Mouse (Mus musculus) megakaryocyte, embryonic 14.5 days (primary cell): ENCODE measurements around the gene Igfbp3. TPM values are rescaled to one million over a fixed set of nuclear protein-coding genes. Genes with fewer than 3 reads are reported as not detected.

Experiments used
- H3K27me3 ChIP-seq: replicated peaks from 2 replicates; pipeline ENCODE3; 2012; ENCODE audit warnings: inconsistent platforms
- H3K36me3 ChIP-seq: replicated peaks from 2 replicates; pipeline ENCODE3; 2012; ENCODE audit warnings: low read length, inconsistent platforms, mixed read lengths
- H3K4me1 ChIP-seq: 2 replicates; pipeline ENCODE4 v1.6.1; 2012; ENCODE audit warnings: inconsistent platforms
- H3K4me3 ChIP-seq: replicated peaks from 2 replicates; pipeline ENCODE3; 2012; ENCODE audit warnings: moderate library complexity, mild to moderate bottlenecking, inconsistent platforms
- H3K9me3 ChIP-seq: 2 replicates; pipeline ENCODE4 v1.6.1; 2012; ENCODE audit warnings: inconsistent platforms
- FLI1 ChIP-seq: IDR thresholded peaks from 2 replicates; pipeline ENCODE4 v1.6.1; 2012; ENCODE audit warnings: low read length, inconsistent platforms, mixed read lengths
- GATA1 ChIP-seq: IDR thresholded peaks from 3 replicates; pipeline ENCODE4 v1.6.1; 2012; ENCODE audit warnings: mixed read lengths, low read length, inconsistent platforms, borderline replicate concordance
- polyA plus RNA-seq: library from polyadenylated mRNA; stranded (reverse); fragments of >175 nt; gene quantifications from 2 replicates; pipeline ENCODE4 v1.2.3, GENCODE M21; 2012; ENCODE audit warnings: low replicate concordance; ENCODE audit not compliant: insufficient read depth

The Igfbp3 gene
- polyA plus RNA-seq, 1 experiment = 0.17 TPM

DNA sequence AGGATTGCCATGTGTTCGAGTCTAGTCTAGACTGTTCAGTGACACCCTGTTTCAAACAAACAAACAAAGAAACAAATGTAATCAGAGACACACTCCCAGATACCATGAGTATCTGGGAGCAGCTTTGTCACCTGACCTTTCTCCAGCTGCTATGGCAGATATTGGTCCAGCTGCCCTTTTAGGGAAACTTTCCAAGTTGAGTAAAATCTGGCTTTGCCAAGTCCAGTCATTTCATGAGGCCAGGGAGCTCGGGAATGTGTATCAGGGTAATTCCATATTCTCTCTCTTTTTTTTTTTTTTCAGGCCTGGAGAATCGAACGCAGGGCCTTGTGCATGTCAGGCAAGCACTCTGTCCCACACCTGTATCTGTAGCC is 18.4 kb downstream of the Igfbp3 start:
- no peaks in the 10 kb centered on the region for H3K36me3 ChIP-seq
- H3K27me3 ChIP-seq = no peaks in the 10 kb centered on the region
- no peaks in the 10 kb centered on the region for H3K4me1 ChIP-seq
- TF ChIP-seq GATA1 = no peak
- TF ChIP-seq FLI1 = no peak
- no peak overlapping the region for H3K4me3 ChIP-seq
- peaks cover 14% of the 10 kb centered on the region for H3K9me3 ChIP-seq

DNA sequence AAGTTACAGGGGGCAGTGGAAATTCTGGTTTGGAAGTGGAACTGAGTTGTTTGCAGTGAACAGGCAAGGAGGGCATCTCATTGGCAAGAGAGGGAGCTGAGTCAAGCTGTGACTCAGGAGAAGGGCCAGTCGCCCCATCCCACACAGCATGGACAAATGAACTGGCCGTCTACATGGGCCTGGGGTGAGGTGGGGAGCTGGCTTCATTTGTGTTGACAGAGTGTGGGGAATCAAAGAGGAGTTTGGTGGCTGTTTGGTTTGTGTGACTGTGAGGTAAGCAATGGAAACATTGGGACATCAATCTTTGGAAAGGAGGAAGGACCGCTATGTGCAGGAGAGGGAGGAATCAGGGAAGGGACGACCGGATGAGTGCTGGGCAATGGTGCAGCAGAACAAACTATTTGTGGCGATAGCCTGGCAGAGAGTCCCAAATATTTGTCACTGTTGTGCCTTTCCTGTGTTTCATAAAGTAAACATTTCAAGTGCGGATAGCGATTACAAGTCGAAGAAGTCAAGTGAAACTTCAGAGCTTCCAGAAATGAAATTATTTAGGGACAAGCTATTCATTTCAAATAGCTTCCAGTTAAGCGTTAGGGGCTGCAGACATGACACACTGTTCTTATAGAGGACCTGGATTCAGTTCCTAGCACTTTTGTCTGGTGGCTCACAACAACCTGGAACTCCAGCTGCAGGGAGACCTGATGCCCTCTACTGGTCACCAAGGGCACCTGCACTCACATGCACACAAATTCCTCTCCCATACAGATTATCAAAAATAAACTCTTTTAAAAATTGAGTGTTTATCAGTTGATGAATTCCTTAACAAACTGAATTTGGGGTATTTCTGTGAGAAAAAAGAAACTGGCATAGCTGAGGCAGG is 19.1 kb downstream of the Igfbp3 start:
- Histone ChIP-seq H3K36me3 (no peaks in the 10 kb centered on the region), H3K9me3 (peaks cover 14% of the 10 kb centered on the region), H3K27me3 (no peaks in the 10 kb centered on the region), H3K4me3 (no peak overlapping the region), H3K4me1 (no peaks in the 10 kb centered on the region)
- TF ChIP-seq GATA1 (no peak), FLI1 (no peak)

DNA sequence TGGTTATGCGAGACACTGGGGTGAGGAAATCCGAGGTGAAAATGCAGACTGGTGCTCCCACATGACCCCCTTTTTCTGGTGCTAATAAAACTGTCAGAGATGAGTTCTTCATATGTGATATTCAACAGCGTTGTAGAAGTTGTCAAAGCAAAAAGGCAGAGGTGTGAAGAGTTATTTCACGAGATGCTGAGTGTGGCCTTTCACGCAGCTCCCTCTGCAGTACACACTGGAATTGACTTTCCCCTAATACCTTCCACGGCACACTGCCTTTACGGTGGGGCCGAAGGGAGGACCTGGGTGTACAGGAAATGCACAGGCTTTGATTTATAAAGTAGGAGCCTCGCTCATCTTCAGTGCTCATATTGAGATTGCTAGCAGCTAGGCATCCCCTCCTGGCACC is 20.6 kb downstream of the Igfbp3 start:
- Histone ChIP-seq H3K27me3 (no peaks in the 10 kb centered on the region), H3K9me3 (peaks cover 14% of the 10 kb centered on the region), H3K4me3 (no peak overlapping the region), H3K4me1 (no peaks in the 10 kb centered on the region), H3K36me3 (no peaks in the 10 kb centered on the region)
- no peak for TF ChIP-seq GATA1

DNA sequence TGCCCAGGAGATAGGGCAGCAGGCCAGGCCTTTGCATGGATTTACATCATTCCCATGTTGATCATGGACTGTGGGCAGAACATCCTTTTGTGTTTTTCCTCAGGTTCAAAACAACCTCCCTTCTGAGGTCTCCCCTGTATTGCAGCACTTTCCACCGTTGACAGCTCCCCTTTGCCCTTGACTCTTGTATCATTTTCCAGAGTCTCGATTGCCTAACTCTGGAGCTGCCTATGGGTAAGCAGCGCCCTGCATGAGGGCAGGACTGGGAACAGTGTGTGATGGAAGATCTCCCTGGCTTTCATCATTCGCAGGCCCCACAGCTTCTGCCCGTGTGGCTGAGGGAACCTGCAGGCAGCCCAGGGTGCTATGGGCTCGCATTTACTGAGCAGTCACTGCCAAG is 21.0 kb downstream of the Igfbp3 start:
- TF ChIP-seq FLI1 (no peak), GATA1 (no peak)
- no peak overlapping the region for H3K4me3 ChIP-seq
- H3K27me3 ChIP-seq = no peaks in the 10 kb centered on the region
- no peaks in the 10 kb centered on the region for H3K4me1 ChIP-seq
- peaks cover 11% of the 10 kb centered on the region for H3K9me3 ChIP-seq
- no peaks in the 10 kb centered on the region for H3K36me3 ChIP-seq

DNA sequence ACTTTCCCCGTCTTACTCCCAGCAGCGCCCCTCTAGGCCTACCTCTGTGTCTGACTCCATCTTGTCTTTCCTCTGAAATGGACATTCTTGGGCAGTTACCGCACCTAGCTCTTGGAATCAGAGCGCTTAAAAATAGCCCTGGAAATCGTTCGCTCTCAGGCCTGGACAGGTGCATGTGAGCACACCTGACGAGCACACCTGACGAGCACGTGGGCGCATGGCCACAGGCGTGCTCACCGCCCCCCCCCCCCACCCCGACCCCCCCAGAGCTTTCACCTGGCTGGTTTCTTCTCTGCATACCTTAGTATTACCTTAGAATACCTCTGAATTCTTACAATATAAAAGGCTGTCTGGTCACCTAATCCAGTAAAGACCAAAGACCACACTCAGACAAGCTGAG is 25.3 kb downstream of the Igfbp3 start, which contains the start of gene Gm11985:
Gene Gm11985 (minus strand): TSS at position 101 of the 400 bp plus-strand sequence.
- no peaks in the 10 kb centered on the region for H3K27me3 ChIP-seq
- TF ChIP-seq FLI1 (no peak), GATA1 (no peak)

DNA sequence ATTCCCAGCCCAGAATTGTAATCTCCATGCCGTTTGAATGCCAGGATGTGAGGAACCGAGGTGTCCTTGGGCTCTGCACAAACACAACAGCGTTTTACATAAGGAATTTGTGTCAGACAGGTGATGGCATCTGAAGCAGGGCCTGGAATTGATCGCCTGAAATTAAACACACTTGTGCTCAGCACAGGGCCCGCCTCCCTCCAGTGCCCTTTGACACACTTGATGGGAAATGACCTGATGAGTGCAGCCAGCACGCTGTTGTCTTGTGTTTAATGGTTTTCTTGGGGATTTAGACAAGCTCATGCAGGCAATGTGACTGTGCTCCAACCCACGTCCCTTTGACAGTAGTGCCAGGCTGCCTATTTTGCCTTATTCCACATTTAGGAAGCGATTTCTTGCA is 26.3 kb downstream of the Igfbp3 start:
- no peak for TF ChIP-seq GATA1
- TF ChIP-seq FLI1 = no peak
- H3K27me3 ChIP-seq = no peaks in the 10 kb centered on the region
- H3K9me3 ChIP-seq = no peaks in the 10 kb centered on the region
- no peaks in the 10 kb centered on the region for H3K36me3 ChIP-seq
- H3K4me3 ChIP-seq = no peak overlapping the region
- H3K4me1 ChIP-seq = no peaks in the 10 kb centered on the region

More for the DNA sequence above, 25.3 kb downstream of the Igfbp3 start, which contains the start of gene Gm11985:
- H3K9me3 ChIP-seq = no peaks in the 10 kb centered on the region
- H3K4me1 ChIP-seq = no peaks in the 10 kb centered on the region
- no peak within 1 kb of the TSS for H3K4me3 ChIP-seq
- no peaks in the 10 kb centered on the region for H3K36me3 ChIP-seq

DNA sequence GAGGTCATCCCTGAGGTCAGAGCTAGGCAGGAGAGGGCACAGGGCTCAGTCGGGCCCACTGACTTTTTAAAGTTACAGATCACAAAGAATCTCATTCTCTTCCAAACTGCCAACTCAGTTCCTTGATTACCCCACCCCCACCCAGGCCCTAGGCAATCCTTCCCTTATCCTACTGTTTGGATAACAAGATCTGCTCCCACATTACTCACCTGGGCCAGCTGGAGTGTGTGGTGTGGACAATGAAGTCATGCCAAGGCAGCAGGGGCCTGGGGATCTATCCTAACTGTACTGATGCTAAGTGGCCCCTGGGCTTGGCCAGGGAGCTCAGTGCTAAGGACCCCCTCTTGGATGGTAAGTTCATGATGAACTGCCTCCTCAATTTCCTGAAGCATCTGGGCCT is 29.3 kb downstream of the Igfbp3 start:
- no peak for TF ChIP-seq GATA1
- no peak for TF ChIP-seq FLI1
- H3K27me3 ChIP-seq = no peaks in the 10 kb centered on the region
- no peaks in the 10 kb centered on the region for H3K4me1 ChIP-seq
- no peak overlapping the region for H3K4me3 ChIP-seq
- no peaks in the 10 kb centered on the region for H3K36me3 ChIP-seq
- no peaks in the 10 kb centered on the region for H3K9me3 ChIP-seq

DNA sequence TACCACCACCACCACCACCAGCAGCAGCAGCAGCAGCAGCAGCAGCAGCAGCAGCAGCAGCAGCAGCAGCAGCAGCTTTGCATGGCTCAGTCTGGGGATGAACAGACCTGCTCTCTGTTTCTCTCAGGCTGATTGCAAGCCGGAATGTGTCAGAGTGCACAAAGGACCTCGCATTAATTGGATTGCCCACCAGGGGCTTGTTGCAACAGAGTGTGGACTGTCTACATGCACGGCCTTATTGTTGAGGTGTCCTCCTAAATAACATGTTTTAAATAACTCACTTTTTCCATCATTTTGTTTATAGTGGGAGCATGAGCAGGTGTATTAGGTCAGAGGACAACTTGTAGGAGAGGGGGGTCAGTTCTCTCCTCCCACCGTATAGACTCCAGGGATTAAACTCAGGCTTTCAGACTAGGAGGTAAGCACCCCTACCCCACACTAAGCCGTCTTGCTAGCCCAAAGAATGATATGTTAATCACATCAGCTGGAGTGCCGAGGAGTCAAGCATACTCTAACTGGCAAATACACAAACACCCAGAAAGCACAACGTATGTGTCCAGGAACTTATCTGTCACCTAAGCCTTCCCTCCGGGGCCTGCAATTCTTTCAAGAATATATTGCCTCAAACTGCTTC is 31.2 kb downstream of the Igfbp3 start:
- TF ChIP-seq FLI1 (no peak), GATA1 (no peak)
- no peaks in the 10 kb centered on the region for H3K27me3 ChIP-seq
- H3K4me1 ChIP-seq = no peaks in the 10 kb centered on the region

DNA sequence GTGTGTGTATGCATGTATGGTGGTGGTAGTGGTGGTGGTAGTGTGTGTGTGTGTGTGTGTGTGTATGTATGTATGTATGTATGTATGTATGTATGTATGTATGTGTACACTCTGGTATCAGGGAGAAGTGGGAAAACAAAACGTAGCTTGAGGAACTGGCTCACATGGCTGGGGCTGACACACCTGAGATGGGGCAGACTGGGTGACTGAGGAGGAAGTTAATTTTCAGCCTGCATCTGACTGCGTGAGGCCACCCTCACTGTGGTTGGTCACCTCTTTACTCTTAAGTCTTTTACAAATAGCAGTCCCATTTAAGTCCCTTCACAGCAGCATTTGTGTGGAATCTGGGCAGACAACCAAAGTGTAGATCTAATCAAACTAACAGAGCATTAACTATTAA is 34.4 kb downstream of the Igfbp3 start:
- H3K9me3 ChIP-seq = 0 out of 2 replicates have a peak, but pooled peaks cover 9% of the 10 kb centered on the region
- H3K4me1 ChIP-seq = no peaks in the 10 kb centered on the region
- H3K4me3 ChIP-seq = no peak overlapping the region
- no peak for TF ChIP-seq FLI1
- no peak for TF ChIP-seq GATA1
- H3K27me3 ChIP-seq = no peaks in the 10 kb centered on the region
- H3K36me3 ChIP-seq = no peaks in the 10 kb centered on the region

More for the DNA sequence above, 31.2 kb downstream of the Igfbp3 start:
- Histone ChIP-seq H3K9me3 (0 out of 2 replicates have a peak, but pooled peaks cover 2% of the 10 kb centered on the region), H3K36me3 (no peaks in the 10 kb centered on the region), H3K4me3 (no peak overlapping the region)

DNA sequence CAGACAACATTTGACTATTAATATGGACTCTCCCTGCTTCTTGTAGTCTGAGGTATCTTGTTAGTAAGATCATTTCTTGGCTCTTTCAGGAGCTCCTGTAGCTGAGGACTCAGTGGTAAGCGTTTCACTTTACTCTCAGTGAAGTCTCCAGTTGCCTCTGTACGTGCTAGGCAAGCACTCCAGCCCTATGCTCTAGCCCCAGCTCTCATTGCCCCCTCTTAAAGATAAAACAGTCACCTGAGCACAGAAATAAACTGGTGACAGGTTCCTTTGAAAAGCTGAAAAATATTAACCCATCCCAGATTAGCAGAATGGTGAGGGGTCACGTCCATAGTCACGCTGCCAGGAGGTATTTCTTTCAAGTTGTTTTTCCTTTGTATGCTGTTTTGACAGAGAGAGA is 35.0 kb downstream of the Igfbp3 start:
- Histone ChIP-seq H3K4me3 (no peak overlapping the region), H3K4me1 (no peaks in the 10 kb centered on the region), H3K27me3 (no peaks in the 10 kb centered on the region), H3K9me3 (0 out of 2 replicates have a peak, but pooled peaks cover 9% of the 10 kb centered on the region), H3K36me3 (no peaks in the 10 kb centered on the region)
- TF ChIP-seq FLI1 = no peak
- TF ChIP-seq GATA1 = no peak
